ENCODE assay signal across 9 mouse cellular contexts in the genomic region with DNA sequence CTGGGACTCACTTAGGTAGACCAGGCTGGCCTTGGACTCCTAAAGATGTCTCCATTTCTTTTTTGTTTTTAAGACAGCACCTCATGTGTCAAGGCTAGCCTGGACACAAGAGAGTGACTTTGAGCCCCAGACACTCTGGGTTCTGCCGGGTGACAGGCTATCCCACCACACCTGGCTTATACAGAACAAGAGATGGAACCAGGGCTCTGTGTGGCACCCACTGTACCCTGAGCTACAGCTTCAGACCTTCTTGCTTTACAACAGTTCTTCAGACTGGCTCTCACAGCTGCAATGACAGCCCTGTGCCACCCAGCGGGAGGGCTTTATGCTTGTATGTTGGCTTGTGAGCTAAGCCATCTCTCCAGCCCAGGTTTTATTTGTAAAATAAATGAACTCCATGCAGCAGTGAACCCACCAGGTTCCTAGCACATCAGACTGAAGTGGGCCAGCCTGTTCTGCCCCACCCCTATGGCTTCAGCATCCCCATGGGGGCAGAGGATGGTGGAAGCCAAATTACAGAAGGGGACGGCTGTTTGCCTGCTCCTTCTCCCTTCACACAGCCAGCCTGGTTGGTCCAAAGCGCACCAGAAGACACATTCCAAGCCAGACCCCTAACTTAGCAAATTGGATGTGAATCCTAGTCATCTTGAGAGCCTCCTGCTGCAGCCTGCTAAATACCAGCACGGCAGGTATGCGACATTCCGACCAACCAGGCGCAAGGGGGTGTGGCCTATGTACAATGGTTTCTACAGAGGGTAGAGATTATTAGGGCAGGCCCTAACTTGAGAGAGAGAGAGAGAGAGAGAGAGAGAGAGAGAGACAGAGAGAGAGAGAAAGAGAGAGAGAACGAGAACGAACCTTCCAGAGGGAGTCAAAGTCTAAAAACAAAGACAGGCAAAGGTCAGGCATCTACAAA. TPM values are rescaled to one million over a fixed set of nuclear protein-coding genes. Genes with fewer than 3 reads are reported as not detected.
A peak's percentile ranks its signal among the peaks of the same experiment; 100 is the strongest.
DNase-seq lines count a peak whose midpoint lies in the region; ATAC-seq and TF ChIP-seq lines count a peak whose summit lies in the region.
"Had no signal": no experiment of that assay in that cellular context is flagged by ENCODE, and none has a peak within 500 bp of the region (broad histone marks: within the 10 kb centered on the region; RNA-seq: fewer than 3 reads in every experiment).

No protein-coding gene starts in this region.

- H3K4me1 ChIP-seq in lung, embryonic 14.5 days (ENCODE audit: insufficient read depth), result peaks cover 10% of the 10 kb centered on the region
- H3K4me1 ChIP-seq in lung, adult 2 months (ENCODE audit: control insufficient read depth, insufficient read depth, low read length), result no peaks in the 10 kb centered on the region
- peaks cover 38% of the 10 kb centered on the region for H3K4me1 ChIP-seq in forebrain, embryonic 10.5 days
- peaks cover 12% of the 10 kb centered on the region for H3K4me1 ChIP-seq in intestine, embryonic 16.5 days (ENCODE audit: control insufficient read depth, insufficient read depth, low read length)
- H3K4me1 ChIP-seq in stomach, embryonic 14.5 days (ENCODE audit: control insufficient read depth, insufficient read depth, low read length), result 0 out of 2 replicates have a peak, but pooled peaks cover 10% of the 10 kb centered on the region

- ATAC-seq in lung, embryonic 14.5 days (ENCODE audit: insufficient read depth), result peak; percentile 41
- ATAC-seq in intestine, embryonic 16.5 days, result peak; percentile 22
- ATAC-seq in stomach, embryonic 14.5 days (ENCODE audit: insufficient number of reproducible peaks, insufficient read depth, low FRiP score, low read depth), result no peak
- ATAC-seq: Patski had no signal

- H3K4me2 ChIP-seq in lung, embryonic 14.5 days, result no peak overlapping the region
- H3K4me2 ChIP-seq in intestine, embryonic 16.5 days (ENCODE audit: low read depth, low read length), result no peak overlapping the region
- H3K4me2 ChIP-seq in stomach, embryonic 14.5 days (replicated peaks; ENCODE audit: low read depth, low read length), result no peak overlapping the region

- 46% methylated on average over 10 of the region's 10 CpGs for WGBS in lung, embryonic 14.5 days
- WGBS in lung, adult 2 months, result 61% methylated on average over 10 of the region's 10 CpGs
- WGBS in forebrain, embryonic 10.5 days, result 46% methylated on average over 10 of the region's 10 CpGs
- WGBS in intestine, embryonic 16.5 days, result 46% methylated on average over 10 of the region's 10 CpGs
- 47% methylated on average over 10 of the region's 10 CpGs for WGBS in stomach, embryonic 14.5 days

- TF ChIP-seq POLR2A in lung, adult 2 months (IDR thresholded peaks at IDR 0.05; ENCODE audit: borderline replicate concordance, extremely low read depth, low read depth, low read length), result no peak

- no peaks in the 10 kb centered on the region for H3K27me3 ChIP-seq in lung, embryonic 14.5 days (ENCODE audit: insufficient read depth, low read length)
- H3K27me3 ChIP-seq in forebrain, embryonic 10.5 days (ENCODE audit: poor library complexity, severe bottlenecking), result no peaks in the 10 kb centered on the region
- no peaks in the 10 kb centered on the region for H3K27me3 ChIP-seq in intestine, embryonic 16.5 days (replicated peaks; ENCODE audit: control insufficient read depth, insufficient read depth, low read length)
- H3K27me3 ChIP-seq in stomach, embryonic 14.5 days (ENCODE audit: control insufficient read depth, insufficient read depth, low read length), result no peaks in the 10 kb centered on the region
- H3K27me3 ChIP-seq: Patski had no signal

- H3K9ac ChIP-seq in lung, embryonic 14.5 days, result peak overlapping the region; percentile 20; the same call in 1 of the 2 replicates
- no peak overlapping the region for H3K9ac ChIP-seq in intestine, embryonic 16.5 days (ENCODE audit: low read depth, low read length)
- no peak overlapping the region for H3K9ac ChIP-seq in stomach, embryonic 14.5 days (replicated peaks; ENCODE audit: low read depth, low read length)

- H3K9me3 ChIP-seq in lung, embryonic 14.5 days (ENCODE audit: low read depth, low read length), result no peaks in the 10 kb centered on the region
- H3K9me3 ChIP-seq in forebrain, embryonic 10.5 days, result no peaks in the 10 kb centered on the region
- H3K9me3 ChIP-seq in intestine, embryonic 16.5 days (ENCODE audit: control insufficient read depth, low read length), result no peaks in the 10 kb centered on the region
- no peaks in the 10 kb centered on the region for H3K9me3 ChIP-seq in stomach, embryonic 14.5 days (ENCODE audit: control insufficient read depth, low read depth, low read length)

- peaks cover 85% of the 10 kb centered on the region for H3K36me3 ChIP-seq in lung, embryonic 14.5 days (ENCODE audit: insufficient read depth)
- peaks cover 97% of the 10 kb centered on the region for H3K36me3 ChIP-seq in forebrain, embryonic 10.5 days (replicated peaks)
- H3K36me3 ChIP-seq in intestine, embryonic 16.5 days (ENCODE audit: control insufficient read depth, insufficient read depth, low read length), result peaks cover 27% of the 10 kb centered on the region
- peaks cover 78% of the 10 kb centered on the region for H3K36me3 ChIP-seq in stomach, embryonic 14.5 days (ENCODE audit: control insufficient read depth, insufficient read depth, low read length)

- H3K4me3 ChIP-seq in lung, embryonic 14.5 days (ENCODE audit: low read depth, low read length), result no peak overlapping the region
- H3K4me3 ChIP-seq in lung, adult 2 months (replicated peaks; ENCODE audit: extremely low read depth, low read depth, low read length), result no peak overlapping the region
- peak overlapping the region; percentile 6; the same call in 1 of the 2 replicates for H3K4me3 ChIP-seq in forebrain, embryonic 10.5 days
- no peak overlapping the region for H3K4me3 ChIP-seq in intestine, embryonic 16.5 days (ENCODE audit: low read length)
- no peak overlapping the region for H3K4me3 ChIP-seq in stomach, embryonic 14.5 days (ENCODE audit: low read depth, low read length)

- no peak for TF ChIP-seq CTCF in lung, embryonic 14.5 days (IDR thresholded peaks at IDR 0.05; ENCODE audit: low read depth)
- TF ChIP-seq CTCF in lung, adult 2 months (IDR thresholded peaks at IDR 0.05; ENCODE audit: insufficient read depth, low read length), result no peak

- peak; percentile 58 for DNase-seq in lung, embryonic 14.5 days
- no peak for DNase-seq in lung, adult 2 months
- peak; percentile 34 for DNase-seq in forebrain, embryonic 10.5 days (ENCODE audit: extremely low spot score, low spot score)
- DNase-seq in layer of hippocampus, postnatal 14 days (ENCODE audit: low spot score in 2 of 2), result no peak
- DNase-seq in frontal cortex, postnatal 14 days (ENCODE audit: low spot score in 2 of 2), result no peak
- no peak for DNase-seq in kidney, postnatal 36 days

- H3K27ac ChIP-seq in lung, embryonic 14.5 days (ENCODE audit: low read depth), result peak overlapping the region; percentile 75
- peak overlapping the region; percentile 72 for H3K27ac ChIP-seq in forebrain, embryonic 10.5 days
- H3K27ac ChIP-seq in intestine, embryonic 16.5 days (ENCODE audit: low read length), result peak overlapping the region; percentile 36; the same call in 1 of the 2 replicates
- H3K27ac ChIP-seq in stomach, embryonic 14.5 days (ENCODE audit: low read length), result peak overlapping the region; percentile 33; the same call in 1 of the 2 replicates

RNA-seq across cellular contexts. Expression of a gene that starts 48.9 kb away (rescaled TPM):
- 38.4 and 40.4 TPM in 2 replicates for polyA plus RNA-seq in lung, embryonic 14.5 days (2014; fragmentation: Nextera tagmentation; extraction: Ambion mirVana)
- 60.1 and 87.1 TPM in 2 replicates for polyA plus RNA-seq in lung, adult 2 months (2012; rRNA removed)
- polyA plus RNA-seq in forebrain, embryonic 10.5 days (2016; fragmentation: Nextera tagmentation; extraction: Ambion mirVana), result 21.5 and 22.7 TPM in 2 replicates
- 10.5 and 13.2 TPM in 2 replicates for polyA plus RNA-seq in intestine, embryonic 16.5 days (2015; fragmentation: Nextera tagmentation; extraction: Ambion mirVana)
- polyA plus RNA-seq in stomach, embryonic 14.5 days (2014; fragmentation: Nextera tagmentation; extraction: Ambion mirVana), result 36.0 and 41.2 TPM in 2 replicates
- 100 to 1,000 TPM; 172 to 184 TPM for total RNA-seq in layer of hippocampus, postnatal 14 days (2021)

Comparison
In these comparisons a context has a peak if more than half of its experiments do, and no peak if none do; other contexts are left out.
1. DNase-seq: peak in lung, embryonic 14.5 days (single experiment) and forebrain, embryonic 10.5 days (single experiment); none in lung, adult 2 months (single experiment), layer of hippocampus, postnatal 14 days (0 of 2), frontal cortex, postnatal 14 days (0 of 2) and kidney, postnatal 36 days (0 of 2).
2. Peak in every context shown above with its lines, with median percentiles within 50 percentile points of each other: H3K27ac ChIP-seq.